Mouse (Mus musculus) midbrain, postnatal 0 days (tissue): Measurements from ENCODE around the gene Zkscan14. TPM values are rescaled to one million over a fixed set of nuclear protein-coding genes. Genes with fewer than 3 reads are reported as not detected.
"Not testable (repeated sequence)": the region's sequence is repeated elsewhere in the genome, so short reads cannot be mapped to it uniquely, and the experiment has no call there.

ENCODE experiments used
- ATAC-seq: fragments of 200-750 bp; cut with Nextera tagmentation; 2 replicates; pipeline ENCODE4 v1.8.0; 2017; ENCODE audit warnings: moderate number of reproducible peaks, mild to moderate bottlenecking, moderate TSS enrichment, moderate library complexity; ENCODE audit not compliant: low FRiP score
- DNase-seq: peaks from one replicate; pipeline ENCODE4 v3.0.0-alpha.2; 2015; ENCODE audit warnings: low spot score
- H3K27ac ChIP-seq: fragments of 300-500 bp; sonication (generic); 2 replicates; pipeline ENCODE4 v1.5.1; 2014; ENCODE audit warnings: low read depth, mild to moderate bottlenecking, low read length, mixed read lengths
- H3K27me3 ChIP-seq: fragments of 300-500 bp; sonication (generic); 2 replicates; pipeline ENCODE4 v1.6.1; 2014; ENCODE audit warnings: low read length, control low read depth, mixed read lengths; ENCODE audit not compliant: insufficient read depth
- H3K36me3 ChIP-seq: fragments of 300-500 bp; sonication (generic); 2 replicates; pipeline ENCODE4 v1.6.1; 2014; ENCODE audit warnings: low read length, control low read depth, mixed read lengths; ENCODE audit not compliant: insufficient read depth
- H3K4me1 ChIP-seq: fragments of 300-500 bp; sonication (generic); 2 replicates; pipeline ENCODE4 v1.6.1; 2014; ENCODE audit warnings: mild to moderate bottlenecking, control low read depth, antibody characterized with exemption, low read length, mixed read lengths; ENCODE audit not compliant: insufficient read depth
- H3K4me2 ChIP-seq: fragments of 300-500 bp; sonication (generic); 2 replicates; pipeline ENCODE4 v1.6.1; 2014; ENCODE audit warnings: low read depth, mild to moderate bottlenecking, low read length, mixed read lengths; ENCODE audit not compliant: poor library complexity, severe bottlenecking
- H3K4me3 ChIP-seq: fragments of 300-500 bp; sonication (generic); 2 replicates; pipeline ENCODE4 v1.5.1; 2014; ENCODE audit warnings: low read depth, mild to moderate bottlenecking, low read length, moderate library complexity
- H3K9ac ChIP-seq: fragments of 300-500 bp; sonication (generic); replicated peaks from 2 replicates; pipeline ENCODE4 v1.6.1; 2014; ENCODE audit warnings: mild to moderate bottlenecking, low read length, moderate library complexity, mixed read lengths; ENCODE audit not compliant: poor library complexity, severe bottlenecking
- H3K9me3 ChIP-seq: fragments of 300-500 bp; sonication (generic); 2 replicates; pipeline ENCODE4 v1.6.1; 2016; ENCODE audit warnings: low read length, control low read depth
- CTCF ChIP-seq: IDR thresholded peaks from 2 replicates; pipeline ENCODE4 v1.5.1; 2016; ENCODE audit warnings: antibody characterized with exemption, mild to moderate bottlenecking
- WGBS: fragments of 180-500 bp; shearing (Covaris S2); extraction: QIAGEN DNeasy Blood & Tissue Kit; methylation state at CpG from one replicate; pipeline ENCODE4 v1.1.7; 2014; 5-methylcytosine and 5-hydroxymethylcytosine counted together
- polyA plus RNA-seq: library from polyadenylated mRNA; unstranded; fragments of >200 nt; fragmentation: Nextera tagmentation; extraction: Ambion mirVana; gene quantifications from 2 replicates; pipeline ENCODE4 v1.2.1, GENCODE M21; 2015
- total RNA-seq: library from RNA; depleted of rRNA; stranded (reverse); fragments of >200 nt; gene quantifications from 2 replicates; pipeline ENCODE4 v1.2.3, GENCODE M21; 2014

The Zkscan14 gene
- total and polyA plus RNA-seq, 2 experiments from 2014 or later: 6.6 to 9.9 TPM

- Histone ChIP-seq H3K4me2 (no peak overlapping the region), H3K27me3 (no peaks in the 10 kb centered on the region), H3K36me3 (peaks cover 50% of the 10 kb centered on the region), H3K4me3 (no peak overlapping the region), H3K4me1 (no peaks in the 10 kb centered on the region), H3K9ac (no peak overlapping the region), H3K27ac (no peak overlapping the region), H3K9me3 (no peaks in the 10 kb centered on the region)
- ATAC-seq (no peak), DNase-seq (no peak)
- 88% methylated on average over 6 of the region's 6 CpGs for WGBS
- TF ChIP-seq CTCF: no peak
Observed at GRCm38 (mm10) chr5:145217746-145218145, 16.1 kb upstream of the Zkscan14 start.

GRCm38 (mm10) chr5:145214679-145215078 lies 13.0 kb upstream of the Zkscan14 start:
- no peak for ATAC-seq
- WGBS: 73% methylated on average over 4 of the region's 4 CpGs
- Histone ChIP-seq H3K27ac (no peak overlapping the region), H3K4me3 (no peak overlapping the region), H3K27me3 (no peaks in the 10 kb centered on the region), H3K4me2 (no peak overlapping the region), H3K9ac (no peak overlapping the region), H3K4me1 (no peaks in the 10 kb centered on the region), H3K9me3 (no peaks in the 10 kb centered on the region), H3K36me3 (peaks cover 43% of the 10 kb centered on the region)
- TF ChIP-seq CTCF: peak; percentile 34; the same call in 1 of the 2 replicates
- no peak for DNase-seq

- H3K4me3 ChIP-seq: no peak overlapping the region
- no peak overlapping the region for H3K27ac ChIP-seq
- no peak overlapping the region for H3K9ac ChIP-seq
- peaks cover 37% of the 10 kb centered on the region for H3K36me3 ChIP-seq
- ATAC-seq: no peak
- DNase-seq: no peak
- H3K4me1 ChIP-seq: no peaks in the 10 kb centered on the region
- no peak for TF ChIP-seq CTCF
- H3K9me3 ChIP-seq: no peaks in the 10 kb centered on the region
- no peaks in the 10 kb centered on the region for H3K27me3 ChIP-seq
- WGBS: 92% methylated on average over 3 of the region's 3 CpGs
- no peak overlapping the region for H3K4me2 ChIP-seq
Observed at GRCm38 (mm10) chr5:145213505-145213904, 11.8 kb upstream of the Zkscan14 start.

GRCm38 (mm10) chr5:145212216-145212615 lies 10.5 kb upstream of the Zkscan14 start:
- Histone ChIP-seq H3K4me1 (no peaks in the 10 kb centered on the region), H3K36me3 (peaks cover 30% of the 10 kb centered on the region), H3K9ac (no peak overlapping the region), H3K4me3 (no peak overlapping the region), H3K9me3 (no peaks in the 10 kb centered on the region), H3K27ac (no peak overlapping the region), H3K27me3 (no peaks in the 10 kb centered on the region), H3K4me2 (no peak overlapping the region)
- ATAC-seq (no peak), DNase-seq (no peak)
- WGBS: 96% methylated on average over 4 of the region's 4 CpGs
- no peak for TF ChIP-seq CTCF

GRCm38 (mm10) chr5:145211340-145211739 lies 9.7 kb upstream of the Zkscan14 start:
- 96% methylated on average over 4 of the region's 4 CpGs for WGBS
- H3K4me3 ChIP-seq: no peak overlapping the region
- H3K27me3 ChIP-seq: no peaks in the 10 kb centered on the region
- DNase-seq (no peak), ATAC-seq (no peak)
- H3K36me3 ChIP-seq: peaks cover 30% of the 10 kb centered on the region
- TF ChIP-seq CTCF: no peak
- H3K4me2 ChIP-seq: no peak overlapping the region
- no peak overlapping the region for H3K27ac ChIP-seq
- no peaks in the 10 kb centered on the region for H3K9me3 ChIP-seq
- H3K9ac ChIP-seq: no peak overlapping the region
- no peaks in the 10 kb centered on the region for H3K4me1 ChIP-seq

GRCm38 (mm10) chr5:145208391-145208790 lies 6.7 kb upstream of the Zkscan14 start:
- H3K36me3 ChIP-seq: peaks cover 20% of the 10 kb centered on the region
- 53% methylated on average over 11 of the region's 11 CpGs for WGBS
- H3K4me1 ChIP-seq, H3K9me3 ChIP-seq, H3K27me3 ChIP-seq, ATAC-seq, H3K9ac ChIP-seq, H3K27ac ChIP-seq, H3K4me3 ChIP-seq, DNase-seq, H3K4me2 ChIP-seq: not testable (repeated sequence)
